Mouse (Mus musculus) 3T3-L1 (cell line): ENCODE measurements around the gene Vmn1r124.
"Not testable (repeated sequence)": the region's sequence is repeated elsewhere in the genome, so short reads cannot be mapped to it uniquely, and the experiment has no call there.

Experiments used
- DNase-seq: peaks from one replicate; pipeline ENCODE4 v3.0.0-alpha.2; 2015; ENCODE audit warnings: low read depth, low spot score

Vmn1r124 gene

GRCm38 (mm10) chr7:21260517-21260916 lies at the start of gene Vmn1r124:
Gene Vmn1r124, minus strand, starts transcription at chr7:21260617.
- DNase-seq = not testable (repeated sequence)

GRCm38 (mm10) chr7:21301367-21301766 lies 41.0 kb upstream of the Vmn1r124 start, which contains the start of gene Vmn1r126:
Gene Vmn1r126, minus strand, starts transcription at chr7:21301467.
- DNase-seq = not testable (repeated sequence)

GRCm38 (mm10) chr7:21271879-21272278 lies 11.5 kb upstream of the Vmn1r124 start, which contains the start of gene Vmn1r125:
Gene Vmn1r125, plus strand, starts transcription at chr7:21272179.
- DNase-seq = not testable (repeated sequence)
